Mouse (Mus musculus): Measurements from ENCODE around the gene Neurog1. TPM values are rescaled to one million over a fixed set of nuclear protein-coding genes. Genes with fewer than 3 reads are reported as not detected.
A peak's percentile ranks its signal among the peaks of the same experiment; 100 is the strongest.

Gene Neurog1
- not detected for polyA plus RNA-seq (2017; shearing (Covaris generic))

GRCm38 (mm10) chr13:56251924-56252619, at the start of gene Neurog1:
TSS of gene Neurog1 (minus strand) at chr13:56252163.
- no peak for ATAC-seq

DNA sequence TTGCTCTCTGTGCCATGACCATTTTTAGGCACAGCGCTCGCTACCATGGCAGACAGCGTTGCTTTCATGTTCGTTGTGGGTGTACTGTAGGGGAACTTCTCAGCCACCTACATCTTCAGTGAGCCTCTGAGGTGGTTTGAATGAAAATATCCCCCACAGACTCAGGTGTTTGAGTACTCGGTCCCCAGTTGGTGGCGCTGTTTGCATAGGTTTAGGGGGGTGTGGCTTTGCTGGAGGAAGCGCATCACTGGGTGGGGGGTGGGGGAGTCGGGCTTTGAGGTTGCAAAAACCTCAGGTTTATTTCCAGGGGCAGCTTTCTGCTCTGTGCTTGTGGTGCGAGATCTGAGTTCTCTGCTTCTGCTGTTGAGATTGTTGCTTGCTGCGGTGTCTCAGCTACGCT, 47.4 kb upstream of the Neurog1 start:
- ATAC-seq = no peak

GRCm38 (mm10) chr13:56296659-56297020, 44.7 kb upstream of the Neurog1 start:
- no peak for ATAC-seq

DNA sequence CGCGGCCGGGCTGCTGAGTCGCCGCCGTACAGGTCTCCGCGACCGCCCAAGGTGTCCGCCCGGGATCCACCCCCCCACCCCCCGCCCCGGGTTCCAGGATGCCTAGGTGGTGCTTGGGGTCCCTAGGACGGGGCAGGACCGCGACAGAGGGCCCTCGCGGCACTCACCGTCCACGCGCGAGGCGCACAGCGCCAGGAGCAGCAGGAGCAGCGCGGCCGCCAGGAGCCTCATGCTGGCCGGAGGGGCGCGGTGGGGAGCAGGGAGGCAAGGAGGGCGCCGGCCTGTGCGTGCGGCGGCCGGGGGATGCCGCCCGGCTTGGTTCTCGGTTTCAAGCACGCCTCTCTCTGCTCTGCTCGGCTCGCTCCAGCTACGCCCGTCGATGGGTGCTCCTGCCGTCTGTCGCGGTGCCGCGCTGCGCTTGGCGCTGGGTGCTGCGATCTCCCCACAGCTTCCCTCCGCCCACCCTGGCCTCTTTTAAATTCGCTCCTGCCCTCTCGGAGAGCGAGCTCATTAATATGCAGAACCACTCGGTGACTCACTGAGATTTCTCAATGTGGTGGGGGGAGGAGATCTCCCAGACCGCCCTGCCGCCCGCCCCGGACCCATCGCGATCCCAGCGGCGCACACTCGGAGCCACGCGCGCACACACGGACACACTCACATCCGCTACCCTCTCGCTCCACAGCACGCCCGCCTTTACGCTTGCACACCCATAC, 44.1 kb upstream of the Neurog1 start, which contains the start of gene Cxcl14:
TSS of gene Cxcl14 (minus strand) at position 609 of the 716 bp plus-strand sequence.
- no peak for ATAC-seq

DNA sequence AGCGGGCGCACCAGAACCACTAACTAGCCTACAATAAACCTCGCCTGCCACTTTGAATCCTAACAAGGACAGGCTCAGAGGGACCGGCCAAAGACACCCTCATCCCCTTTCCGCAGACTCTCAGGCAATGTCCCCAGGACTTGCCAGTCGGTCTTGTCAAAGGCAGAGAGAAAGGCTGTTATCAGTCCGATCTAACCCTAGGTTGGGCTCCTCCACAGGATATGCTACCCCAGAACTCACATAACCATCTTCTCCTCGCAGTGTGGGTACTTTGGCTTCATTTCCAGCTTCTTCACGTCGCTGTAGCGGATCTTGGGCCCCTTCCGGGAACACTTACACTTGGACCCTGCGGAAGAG, 43.6 kb upstream of the Neurog1 start:
- no peak for ATAC-seq

DNA sequence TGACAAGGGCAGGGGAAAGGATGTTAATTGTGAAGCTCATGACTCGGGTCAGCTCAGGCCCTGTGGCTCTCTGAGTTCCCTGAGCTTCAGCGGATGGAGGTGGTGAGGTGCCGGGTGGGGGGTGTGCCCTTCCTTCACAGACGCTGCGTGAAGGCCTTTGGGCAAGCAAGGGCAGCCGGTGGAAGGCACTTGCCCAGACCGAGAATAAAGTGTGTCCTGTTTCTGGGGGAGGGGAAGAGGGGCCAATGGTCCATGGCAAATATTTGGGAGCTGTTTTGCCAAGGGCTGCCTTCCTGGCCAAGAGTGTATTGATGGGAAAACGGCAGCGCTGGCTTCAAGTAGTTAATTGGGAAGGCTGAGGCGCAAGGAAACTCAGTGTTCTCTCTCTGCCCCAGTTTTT, 42.9 kb upstream of the Neurog1 start:
- ATAC-seq = no peak

- ATAC-seq = no peak
These were observed 38.0 kb upstream of the Neurog1 start for GRCm38 (mm10) chr13:56289998-56290397.

GRCm38 (mm10) chr13:56289261-56289660, 37.3 kb upstream of the Neurog1 start:
- ATAC-seq = no peak

- no peak for ATAC-seq
These were observed 36.6 kb upstream of the Neurog1 start for GRCm38 (mm10) chr13:56288601-56289000.

DNA sequence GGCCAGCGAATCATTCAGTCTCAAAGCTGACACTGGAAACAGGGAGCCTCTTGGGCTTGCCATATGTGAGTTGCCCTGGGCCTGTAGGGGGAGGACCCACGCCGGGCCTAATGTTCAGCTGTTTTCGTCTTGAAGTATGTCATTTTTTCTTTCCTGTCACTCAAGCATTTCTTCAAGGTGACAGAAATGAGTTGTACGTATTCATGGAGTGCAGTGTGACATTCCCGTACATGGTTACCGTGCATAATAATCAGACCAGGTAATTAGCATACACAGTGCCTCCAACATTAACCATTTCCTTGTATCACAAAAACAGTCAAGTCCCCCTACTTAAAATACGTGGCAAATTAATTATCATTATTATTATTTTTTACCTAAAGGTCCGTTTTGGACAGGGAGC, 35.1 kb upstream of the Neurog1 start:
- ATAC-seq = no peak

DNA sequence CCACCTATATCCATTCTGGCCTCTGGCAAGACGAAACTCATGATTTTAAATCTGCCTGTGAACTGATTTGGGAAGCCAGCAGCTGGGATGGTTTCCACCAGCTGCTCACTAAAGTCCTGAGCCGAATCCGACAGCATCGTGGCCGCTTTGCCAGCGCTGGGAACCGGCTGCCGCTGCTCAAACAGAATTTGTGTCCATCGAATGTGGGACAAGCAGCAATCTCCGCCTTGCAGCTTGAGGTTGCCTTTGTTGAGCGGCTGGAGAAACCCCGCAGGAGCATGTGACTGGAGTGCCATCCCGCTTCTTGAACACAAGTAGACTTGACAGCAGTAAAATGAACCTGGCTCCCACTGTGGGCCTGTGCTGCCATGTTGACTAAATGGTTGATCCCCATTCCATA, 31.4 kb upstream of the Neurog1 start:
- no peak for ATAC-seq

DNA sequence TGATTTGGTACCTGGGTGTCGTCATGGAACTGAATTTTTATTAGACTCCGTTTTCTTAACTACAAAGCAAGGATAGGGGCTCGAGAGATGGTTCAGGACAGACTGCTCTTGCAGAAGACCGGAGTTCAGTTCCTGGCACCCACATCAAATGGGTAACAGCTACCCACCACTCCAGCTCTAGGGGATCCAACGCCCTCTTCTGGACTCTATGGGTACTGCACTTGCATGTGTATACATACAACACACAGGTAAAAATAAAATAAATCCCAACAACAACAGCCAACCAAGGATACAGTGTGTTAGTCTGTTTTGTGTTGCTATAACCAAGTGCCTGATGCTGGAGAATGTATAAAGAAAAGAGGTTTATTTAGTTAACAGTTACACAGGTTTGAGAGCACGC, 28.4 kb upstream of the Neurog1 start:
- no peak for ATAC-seq

GRCm38 (mm10) chr13:56279439-56279838, 27.5 kb upstream of the Neurog1 start:
- no peak for ATAC-seq

GRCm38 (mm10) chr13:56275171-56275570, 23.2 kb upstream of the Neurog1 start:
- ATAC-seq = no peak

DNA sequence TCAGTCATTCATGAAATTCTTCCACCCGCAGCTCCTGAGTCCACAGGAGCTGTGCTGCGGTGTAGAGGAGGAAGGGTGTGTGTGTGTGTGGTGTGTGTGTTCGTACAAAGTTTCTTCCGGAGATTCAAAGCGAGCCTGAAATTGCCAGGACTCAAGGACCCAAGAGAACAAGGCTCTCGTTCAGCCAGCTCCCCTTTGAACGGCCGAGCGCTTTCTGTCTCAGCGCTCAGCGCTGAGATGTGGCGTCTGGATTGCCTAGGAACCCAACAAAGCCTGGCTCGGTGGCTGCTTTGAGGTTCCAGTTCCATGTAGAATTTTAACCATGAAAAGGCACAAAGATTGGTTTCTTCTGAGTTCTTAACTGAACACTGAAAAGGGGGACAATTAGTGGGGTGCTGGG, 18.2 kb upstream of the Neurog1 start:
- ATAC-seq = no peak

DNA sequence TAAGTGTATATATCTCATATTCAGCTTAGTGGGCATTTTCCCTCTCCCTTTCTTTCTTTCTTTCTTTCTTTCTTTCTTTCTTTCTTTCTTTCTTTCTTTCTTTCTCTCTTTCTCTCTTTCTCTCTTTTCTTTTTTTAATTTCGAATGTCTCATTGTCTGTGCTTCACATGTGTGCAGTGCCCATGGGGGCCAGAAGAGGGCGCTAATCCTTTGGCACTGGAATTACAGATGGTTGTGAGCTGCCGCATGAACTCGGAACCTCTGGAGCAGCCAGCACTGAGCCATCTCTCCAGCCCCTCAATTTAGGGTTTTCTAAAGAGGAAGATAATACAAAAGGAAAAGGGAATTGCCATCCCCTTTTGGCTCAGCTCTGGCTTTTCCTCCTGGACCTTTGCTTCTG, 15.4 kb upstream of the Neurog1 start:
- no peak for ATAC-seq

DNA sequence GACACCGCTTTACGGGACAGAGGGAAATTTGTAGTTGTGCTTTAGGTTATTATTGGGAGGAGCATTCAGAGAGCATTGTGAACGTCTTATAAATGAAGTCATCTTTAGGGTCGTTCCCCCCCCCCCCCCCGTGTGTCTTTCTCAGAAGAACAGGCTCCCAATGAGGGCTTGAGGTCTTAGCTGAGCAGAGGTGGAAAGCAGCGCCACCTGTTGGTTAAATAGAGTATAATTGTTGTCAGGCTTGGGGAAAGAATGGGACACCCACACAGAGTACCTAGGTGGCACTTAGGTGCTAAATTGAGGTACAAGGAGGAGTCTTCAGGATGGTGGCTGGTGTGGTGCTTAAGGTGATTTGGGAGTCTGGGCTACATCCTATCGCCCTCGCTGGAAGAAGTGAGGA, 14.5 kb upstream of the Neurog1 start:
- peak; percentile 49 for ATAC-seq

DNA sequence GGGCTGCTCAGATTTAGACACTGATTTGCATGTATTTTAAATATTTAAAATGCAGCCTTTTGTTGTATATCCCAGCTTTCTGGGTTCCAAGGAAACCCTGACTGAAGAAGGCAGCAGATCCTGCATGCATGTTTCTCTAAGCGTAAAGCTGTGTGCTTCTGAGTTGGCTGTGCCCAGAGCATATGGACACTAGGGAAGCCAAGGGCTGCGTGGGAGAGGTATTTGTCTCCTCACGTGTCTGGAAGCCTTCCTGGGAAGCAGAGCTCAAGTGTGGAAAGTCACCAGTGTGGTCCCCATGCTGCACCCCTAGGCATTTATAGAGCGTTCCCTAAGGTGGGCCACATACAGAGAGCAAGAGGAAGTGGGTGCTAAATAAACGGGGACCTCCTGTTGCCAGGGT, 13.7 kb upstream of the Neurog1 start:
- ATAC-seq = no peak

DNA sequence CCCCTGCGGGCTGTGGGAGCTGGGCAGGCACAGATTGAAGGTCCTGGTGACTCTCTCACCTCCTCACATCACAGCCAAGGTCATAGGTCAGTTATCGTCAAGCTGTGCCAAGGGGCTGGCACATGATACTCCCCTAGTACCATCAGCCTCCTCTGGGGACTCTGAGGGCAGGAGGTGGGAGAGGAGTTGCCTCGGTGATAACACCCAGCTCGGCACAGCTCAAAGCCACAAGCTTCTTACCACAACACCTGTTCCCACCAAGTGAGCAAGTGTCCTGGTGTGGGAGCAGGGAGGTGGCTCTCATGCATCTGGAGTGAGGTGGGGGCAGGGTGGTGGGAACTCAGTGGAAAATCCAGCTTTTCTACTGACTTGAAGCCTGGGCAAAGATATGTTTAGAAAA, 10.3 kb upstream of the Neurog1 start:
- ATAC-seq = no peak

DNA sequence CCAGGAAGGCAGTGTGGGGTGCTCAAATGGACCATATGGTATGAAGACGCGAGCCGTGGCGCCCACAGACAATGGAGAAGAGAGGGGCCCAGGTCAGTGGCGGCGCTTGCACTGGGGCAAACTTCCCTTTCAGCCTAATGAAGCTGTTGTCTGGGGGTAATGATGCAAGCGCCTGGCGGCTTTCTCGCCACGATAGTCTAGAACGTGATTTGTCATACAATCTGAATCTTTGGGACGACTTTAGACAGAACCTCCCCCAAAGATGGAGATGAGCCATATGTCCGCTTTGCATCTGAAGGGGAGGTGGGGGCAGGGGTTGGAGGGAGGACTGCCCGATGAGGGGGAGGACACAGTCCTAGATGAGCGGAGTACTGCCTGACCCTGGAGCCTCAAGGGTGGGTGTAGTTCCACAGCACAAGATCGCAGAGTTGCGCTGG, 8.4 kb upstream of the Neurog1 start:
- ATAC-seq = no peak

DNA sequence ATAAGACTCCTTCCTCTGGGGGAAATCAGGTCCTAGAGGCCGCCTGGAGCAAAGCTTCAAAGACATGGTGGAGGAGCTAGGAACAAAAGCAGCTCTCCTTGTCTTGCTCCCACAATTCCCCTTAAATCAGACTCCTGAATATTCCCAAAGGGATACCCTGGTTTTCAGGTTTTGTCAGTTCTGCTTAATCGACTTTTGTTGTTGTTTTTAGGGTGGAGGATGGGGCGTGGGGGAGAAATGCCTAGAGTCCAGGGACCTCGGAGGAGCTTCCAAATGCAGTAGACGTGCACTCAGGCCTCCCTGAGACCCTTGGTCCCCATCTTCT, 7.9 kb upstream of the Neurog1 start:
- no peak for ATAC-seq

DNA sequence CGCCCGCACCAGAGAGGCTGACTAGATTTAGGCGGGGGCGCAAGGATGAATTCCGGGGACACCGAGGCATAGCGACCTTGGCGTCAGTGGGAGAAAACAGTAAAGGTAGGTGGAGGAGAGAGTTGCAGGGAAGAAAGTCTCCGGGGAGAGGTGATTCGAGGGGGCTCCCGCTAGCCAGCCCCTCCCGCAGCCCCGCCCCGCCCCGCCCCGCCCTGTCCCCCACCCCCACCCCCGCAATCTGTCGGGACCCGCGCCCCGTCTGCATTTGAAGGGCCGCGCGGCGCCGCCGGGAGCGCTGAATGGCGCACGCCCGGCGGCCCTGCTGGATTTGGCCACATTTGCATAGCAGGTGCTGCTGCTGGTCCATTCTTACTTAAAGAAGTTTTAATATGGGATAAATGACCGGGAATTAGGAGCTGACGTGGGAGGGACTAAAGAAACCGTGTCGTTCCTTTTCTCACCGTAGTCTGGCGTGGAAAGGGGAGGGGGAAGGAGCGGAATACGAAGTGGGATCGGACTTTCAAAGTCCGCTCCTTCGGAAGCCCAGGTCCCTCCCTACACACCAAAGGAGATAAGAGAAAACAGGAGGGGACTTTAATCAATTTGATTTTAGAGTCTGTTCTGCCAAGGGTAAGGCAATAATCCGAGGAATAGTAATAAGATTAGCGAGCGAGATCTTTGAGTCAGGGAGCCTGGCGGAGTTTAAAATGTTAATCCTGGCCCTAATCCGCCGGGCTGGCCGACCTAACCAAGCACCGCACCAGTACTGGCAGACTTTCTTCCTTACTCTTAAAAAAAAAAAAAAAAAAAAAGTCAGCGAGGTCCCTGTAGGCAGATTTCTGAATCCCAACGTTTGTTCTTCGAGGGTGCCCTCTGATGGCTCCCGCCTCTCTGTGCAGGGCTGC, 7.3 kb upstream of the Neurog1 start:
- no peak for ATAC-seq

DNA sequence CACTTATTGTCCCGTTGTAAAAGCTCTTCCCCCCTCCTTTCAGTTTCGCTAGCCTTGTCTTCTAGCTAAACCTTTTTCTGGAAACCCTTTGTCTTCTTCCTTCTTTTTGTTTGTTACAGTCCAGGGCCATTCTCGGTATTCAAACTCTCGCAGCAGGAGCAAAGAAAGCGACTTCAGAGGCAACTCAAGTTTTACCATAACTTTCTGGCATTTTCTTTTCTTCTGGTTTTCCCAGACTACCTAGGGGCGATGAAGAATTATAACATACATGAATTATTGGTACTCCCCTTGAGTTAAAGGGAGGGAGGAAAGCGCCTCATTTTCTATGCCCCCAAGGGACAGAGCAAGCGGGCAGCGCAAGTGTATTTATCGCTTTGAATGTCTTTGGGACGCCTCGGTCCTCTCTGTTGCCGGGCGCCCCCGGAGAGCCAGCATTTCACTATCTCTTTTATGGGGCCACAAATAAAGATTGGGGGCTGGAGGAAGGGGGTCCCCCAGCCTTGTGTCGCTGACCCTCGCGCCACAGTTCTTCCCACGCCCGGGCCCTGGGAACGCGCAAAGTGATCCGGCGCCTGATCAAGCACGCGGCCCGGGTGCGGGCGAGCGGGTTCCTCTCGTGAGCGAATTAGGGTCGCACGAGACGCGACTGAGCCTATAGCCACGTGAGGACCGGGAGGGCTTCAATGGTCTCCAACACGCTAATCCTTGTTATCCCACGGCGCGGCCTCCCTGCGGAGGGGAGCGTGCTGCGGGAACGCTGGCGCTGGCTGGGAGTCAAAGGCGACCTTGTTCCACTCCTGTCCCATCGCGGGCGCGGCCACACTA, 6.4 kb upstream of the Neurog1 start:
- no peak for ATAC-seq

Measured in CD4-positive, CD25-positive, alpha-beta regulatory T cell, adult 4 months (primary cell).